Mouse (Mus musculus): Measurements from ENCODE around the gene Il31. TPM values are rescaled to one million over a fixed set of nuclear protein-coding genes. Genes with fewer than 3 reads are reported as not detected.
A peak's percentile ranks its signal among the peaks of the same experiment; 100 is the strongest.

The Il31 gene
- polyA plus RNA-seq, 1 experiment from 2014 or later: not detected

DNA sequence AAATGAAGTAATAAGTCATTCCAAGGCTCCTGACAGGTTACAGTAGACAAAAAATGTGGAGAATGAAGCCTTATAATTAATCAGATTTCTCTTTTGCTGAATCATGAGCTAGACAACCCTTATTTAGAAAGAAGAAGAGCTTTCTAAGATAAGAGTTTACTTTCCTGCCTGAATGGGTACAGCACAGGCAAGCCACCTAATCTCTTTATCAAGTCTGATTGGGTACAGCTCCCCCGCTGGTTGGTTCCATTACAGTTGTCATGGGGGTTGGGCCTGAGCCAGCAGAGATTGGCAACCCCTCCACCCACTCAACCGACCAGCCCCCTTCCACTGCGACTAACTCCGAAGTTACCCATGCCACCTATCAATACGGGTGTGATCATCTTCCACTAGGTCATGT, 27.9 kb downstream of the Il31 start:
- WGBS: 72% methylated on average over 5 of the region's 5 CpGs
- ATAC-seq (ENCODE audit: insufficient number of reproducible peaks, low FRiP score, low TSS enrichment, low read depth) (no peak), DNase-seq (ENCODE audit: low spot score) (no peak)
- H3K9ac ChIP-seq (ENCODE audit: low read length): no peak overlapping the region
- no peaks in the 10 kb centered on the region for H3K27me3 ChIP-seq (ENCODE audit: control insufficient read depth, insufficient read depth, low read length)
- H3K9me3 ChIP-seq (ENCODE audit: control insufficient read depth, low read length): no peaks in the 10 kb centered on the region
- H3K4me1 ChIP-seq (ENCODE audit: control insufficient read depth, insufficient read depth, low read length): no peaks in the 10 kb centered on the region
- no peak overlapping the region for H3K27ac ChIP-seq (replicated peaks; ENCODE audit: low read depth, low read length)
- H3K36me3 ChIP-seq (ENCODE audit: control insufficient read depth, insufficient read depth, low read length): no peaks in the 10 kb centered on the region
- H3K4me2 ChIP-seq (ENCODE audit: low read depth, severe bottlenecking): no peak overlapping the region
- no peak overlapping the region for H3K4me3 ChIP-seq (ENCODE audit: low read depth, low read length)

DNA sequence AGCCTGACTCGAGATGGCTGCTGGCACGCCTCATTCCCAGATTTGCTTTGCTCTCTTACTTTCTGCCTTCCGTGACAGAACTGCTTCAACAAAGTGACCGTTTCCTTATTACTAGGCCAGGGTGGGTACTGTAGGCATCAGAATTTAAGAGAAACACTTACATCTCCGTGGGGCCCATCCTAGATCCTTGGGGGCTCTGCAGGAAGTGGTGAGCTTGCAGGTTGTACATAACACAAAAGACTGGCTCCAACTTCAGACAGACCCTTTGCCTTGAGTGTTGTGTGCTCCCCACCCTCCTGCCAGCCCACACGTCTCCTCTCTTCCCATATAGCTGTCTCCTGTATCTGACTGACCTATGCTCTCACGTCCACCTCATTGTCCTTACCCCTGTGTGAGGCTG, 37.4 kb downstream of the Il31 start:
- 87% methylated on average over 7 of the region's 7 CpGs for WGBS
- no peak overlapping the region for H3K9ac ChIP-seq (ENCODE audit: low read length)
- no peaks in the 10 kb centered on the region for H3K4me1 ChIP-seq (ENCODE audit: control insufficient read depth, insufficient read depth, low read length)
- peaks cover 20% of the 10 kb centered on the region for H3K36me3 ChIP-seq (ENCODE audit: control insufficient read depth, insufficient read depth, low read length)
- no peaks in the 10 kb centered on the region for H3K9me3 ChIP-seq (ENCODE audit: control insufficient read depth, low read length)
- DNase-seq (ENCODE audit: low spot score) (no peak), ATAC-seq (ENCODE audit: insufficient number of reproducible peaks, low FRiP score, low TSS enrichment, low read depth) (no peak)
- no peak overlapping the region for H3K4me2 ChIP-seq (ENCODE audit: low read depth, severe bottlenecking)
- H3K27ac ChIP-seq (replicated peaks; ENCODE audit: low read depth, low read length): no peak overlapping the region
- H3K4me3 ChIP-seq (ENCODE audit: low read depth, low read length): no peak overlapping the region
- H3K27me3 ChIP-seq (ENCODE audit: control insufficient read depth, insufficient read depth, low read length): no peaks in the 10 kb centered on the region

DNA sequence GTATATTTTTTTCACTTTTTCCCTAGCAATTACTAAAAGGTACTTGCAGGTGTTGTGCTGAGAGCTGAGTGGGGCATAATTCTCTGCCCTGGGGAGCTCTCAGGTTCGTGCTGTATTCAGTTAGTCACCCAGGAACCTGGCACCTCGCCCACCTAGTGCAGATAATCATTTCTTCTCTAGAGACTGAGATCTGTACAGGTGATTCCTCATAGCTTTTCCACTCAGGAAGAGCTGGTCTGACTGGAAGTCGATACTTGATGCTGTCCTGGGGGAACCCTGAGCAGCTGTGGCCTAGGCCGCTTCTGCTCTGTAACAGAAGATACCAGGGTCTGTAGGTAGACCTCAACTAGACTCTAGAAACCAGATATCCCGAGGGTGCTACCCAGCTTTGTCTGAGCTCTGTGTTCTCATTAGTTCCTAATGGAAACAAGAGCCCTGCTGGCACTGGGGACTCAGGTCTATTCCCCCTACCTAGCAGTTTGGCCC, 44.4 kb downstream of the Il31 start:
- 93% methylated on average over 5 of the region's 5 CpGs for WGBS
- H3K4me2 ChIP-seq (ENCODE audit: low read depth, severe bottlenecking): no peak overlapping the region
- no peak for DNase-seq (ENCODE audit: low spot score)
- no peak overlapping the region for H3K27ac ChIP-seq (replicated peaks; ENCODE audit: low read depth, low read length)
- H3K4me1 ChIP-seq (ENCODE audit: control insufficient read depth, insufficient read depth, low read length): no peaks in the 10 kb centered on the region
- peaks cover 17% of the 10 kb centered on the region for H3K36me3 ChIP-seq (ENCODE audit: control insufficient read depth, insufficient read depth, low read length)
- no peaks in the 10 kb centered on the region for H3K27me3 ChIP-seq (ENCODE audit: control insufficient read depth, insufficient read depth, low read length)
- no peak overlapping the region for H3K4me3 ChIP-seq (ENCODE audit: low read depth, low read length)
- ATAC-seq (ENCODE audit: insufficient number of reproducible peaks, low FRiP score, low TSS enrichment, low read depth): no peak
- no peaks in the 10 kb centered on the region for H3K9me3 ChIP-seq (ENCODE audit: control insufficient read depth, low read length)
- H3K9ac ChIP-seq (ENCODE audit: low read length): no peak overlapping the region

DNA sequence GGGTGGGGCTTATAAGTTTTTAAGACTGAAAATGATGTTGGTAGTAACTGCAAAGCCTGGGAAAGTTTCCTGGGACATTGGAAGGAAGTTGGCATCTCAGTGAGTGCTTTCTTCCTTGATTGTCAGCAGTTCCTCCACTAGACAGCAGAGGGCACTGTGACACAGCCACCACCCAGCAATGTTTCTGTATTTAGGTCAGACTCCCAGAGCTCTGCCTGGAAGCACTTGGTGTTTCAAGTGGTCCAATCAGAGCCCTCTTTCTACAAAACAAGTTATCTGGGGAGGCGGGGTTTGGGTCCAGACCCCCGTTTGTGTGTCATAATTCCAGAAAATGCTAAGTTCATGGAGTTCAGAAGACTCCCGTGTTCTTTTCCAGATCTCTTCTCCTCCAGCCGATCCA, 45.2 kb downstream of the Il31 start:
- DNase-seq (ENCODE audit: low spot score) (peak; percentile 85), ATAC-seq (ENCODE audit: insufficient number of reproducible peaks, low FRiP score, low TSS enrichment, low read depth) (no peak)
- Histone ChIP-seq H3K4me2 (ENCODE audit: low read depth, severe bottlenecking) (no peak overlapping the region), H3K27ac (replicated peaks; ENCODE audit: low read depth, low read length) (no peak overlapping the region), H3K36me3 (ENCODE audit: control insufficient read depth, insufficient read depth, low read length) (peaks cover 12% of the 10 kb centered on the region), H3K4me1 (ENCODE audit: control insufficient read depth, insufficient read depth, low read length) (no peaks in the 10 kb centered on the region), H3K9ac (ENCODE audit: low read length) (no peak overlapping the region), H3K27me3 (ENCODE audit: control insufficient read depth, insufficient read depth, low read length) (no peaks in the 10 kb centered on the region), H3K9me3 (ENCODE audit: control insufficient read depth, low read length) (no peaks in the 10 kb centered on the region), H3K4me3 (ENCODE audit: low read depth, low read length) (no peak overlapping the region)
- 55% methylated on average over 4 of the region's 4 CpGs for WGBS

DNA sequence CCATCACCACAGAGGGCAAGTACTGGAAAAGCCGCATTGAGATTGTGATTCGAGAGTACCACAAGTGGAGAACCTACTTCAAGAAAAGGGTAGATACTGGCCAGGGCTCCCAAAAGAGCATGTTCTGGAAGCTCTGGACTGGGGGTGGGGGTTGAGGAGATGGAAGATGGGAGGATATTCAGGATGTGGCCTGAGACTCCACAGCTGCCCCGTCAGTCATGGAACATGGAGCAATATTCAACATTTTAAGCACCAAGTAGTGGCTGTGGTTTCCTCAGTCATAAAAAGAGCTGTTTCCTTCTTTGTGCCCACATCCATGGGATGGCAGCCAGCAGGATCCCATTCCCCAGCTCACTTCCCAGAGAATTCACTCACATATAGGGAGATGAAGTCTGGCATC, 47.0 kb downstream of the Il31 start:
- WGBS: 92% methylated on average over 3 of the region's 3 CpGs
- Histone ChIP-seq H3K4me1 (ENCODE audit: control insufficient read depth, insufficient read depth, low read length) (no peaks in the 10 kb centered on the region), H3K9ac (ENCODE audit: low read length) (no peak overlapping the region), H3K27ac (replicated peaks; ENCODE audit: low read depth, low read length) (no peak overlapping the region), H3K27me3 (ENCODE audit: control insufficient read depth, insufficient read depth, low read length) (no peaks in the 10 kb centered on the region), H3K4me3 (ENCODE audit: low read depth, low read length) (no peak overlapping the region), H3K36me3 (ENCODE audit: control insufficient read depth, insufficient read depth, low read length) (peaks cover 9% of the 10 kb centered on the region), H3K9me3 (ENCODE audit: control insufficient read depth, low read length) (no peaks in the 10 kb centered on the region), H3K4me2 (ENCODE audit: low read depth, severe bottlenecking) (no peak overlapping the region)
- ATAC-seq (ENCODE audit: insufficient number of reproducible peaks, low FRiP score, low TSS enrichment, low read depth) (no peak), DNase-seq (ENCODE audit: low spot score) (no peak)

DNA sequence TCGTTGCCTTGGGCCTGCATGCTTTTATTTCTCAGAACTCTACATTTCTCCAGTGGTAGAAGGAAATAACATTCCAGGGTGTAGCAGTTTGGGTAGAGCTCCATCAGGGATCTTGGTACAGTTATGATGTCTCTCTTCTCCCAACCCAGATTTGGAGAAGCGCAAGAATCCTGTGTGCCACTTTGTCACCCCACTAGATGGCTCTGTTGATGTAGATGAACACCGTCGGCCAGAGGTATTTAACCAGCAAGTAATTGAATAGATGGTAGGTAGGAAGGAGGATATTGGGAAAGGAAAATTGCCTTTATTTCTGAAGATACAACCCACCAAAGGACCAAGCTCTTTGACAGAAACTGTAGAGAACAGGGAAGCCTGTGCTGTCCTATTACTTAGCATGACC, 48.6 kb downstream of the Il31 start:
- WGBS: 77% methylated on average over 4 of the region's 4 CpGs
- no peaks in the 10 kb centered on the region for H3K4me1 ChIP-seq (ENCODE audit: control insufficient read depth, insufficient read depth, low read length)
- ATAC-seq (ENCODE audit: insufficient number of reproducible peaks, low FRiP score, low TSS enrichment, low read depth): no peak
- no peak overlapping the region for H3K27ac ChIP-seq (replicated peaks; ENCODE audit: low read depth, low read length)
- no peak overlapping the region for H3K9ac ChIP-seq (ENCODE audit: low read length)
- H3K9me3 ChIP-seq (ENCODE audit: control insufficient read depth, low read length): no peaks in the 10 kb centered on the region
- DNase-seq (ENCODE audit: low spot score): no peak
- no peak overlapping the region for H3K4me3 ChIP-seq (ENCODE audit: low read depth, low read length)
- no peak overlapping the region for H3K4me2 ChIP-seq (ENCODE audit: low read depth, severe bottlenecking)
- peaks cover 4% of the 10 kb centered on the region; the same call in 1 of the 2 replicates for H3K36me3 ChIP-seq (ENCODE audit: control insufficient read depth, insufficient read depth, low read length)
- H3K27me3 ChIP-seq (ENCODE audit: control insufficient read depth, insufficient read depth, low read length): no peaks in the 10 kb centered on the region

DNA sequence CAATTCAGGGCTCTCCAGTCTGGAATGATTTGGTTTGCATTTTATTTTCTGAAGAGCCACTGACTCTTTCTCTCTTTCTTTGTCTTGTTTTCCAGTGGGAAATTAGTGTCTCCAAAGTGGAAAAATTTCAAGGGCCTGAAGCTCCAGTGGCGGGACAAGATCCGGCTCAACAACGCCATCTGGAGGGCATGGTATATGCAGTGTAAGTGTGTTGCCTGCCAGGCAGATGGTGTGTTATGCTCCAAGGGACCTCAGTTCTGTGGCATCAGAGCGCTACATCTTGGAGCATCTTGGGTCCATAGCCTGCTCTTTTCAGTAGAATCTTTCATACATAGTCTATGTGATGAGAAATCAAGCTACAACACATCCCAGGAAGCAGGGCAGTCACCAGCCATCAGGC, 49.3 kb downstream of the Il31 start:
- Histone ChIP-seq H3K4me1 (ENCODE audit: control insufficient read depth, insufficient read depth, low read length) (no peaks in the 10 kb centered on the region), H3K4me2 (ENCODE audit: low read depth, severe bottlenecking) (no peak overlapping the region)
- 81% methylated on average over 4 of the region's 4 CpGs for WGBS

DNA sequence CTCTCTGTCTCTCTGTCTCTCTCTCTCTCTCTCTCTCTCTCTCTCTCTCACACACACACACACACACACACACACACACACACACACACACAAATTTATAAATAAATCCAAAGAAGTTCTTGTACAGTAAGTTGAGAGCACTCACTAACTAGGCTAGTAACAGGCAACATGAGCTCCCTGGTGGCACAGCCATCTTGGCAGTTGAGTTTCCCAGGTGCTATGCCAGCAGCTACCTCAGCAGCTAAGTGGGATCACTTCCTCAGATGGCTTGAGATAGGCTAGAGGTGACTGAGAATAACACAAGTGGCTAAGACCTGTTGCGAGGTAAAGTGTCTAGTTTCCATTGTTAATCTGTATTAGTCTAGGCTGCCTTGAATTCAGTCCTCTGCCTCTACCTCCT, 50.0 kb downstream of the Il31 start:
- Histone ChIP-seq H3K4me1 (ENCODE audit: control insufficient read depth, insufficient read depth, low read length) (no peaks in the 10 kb centered on the region), H3K27ac (replicated peaks; ENCODE audit: low read depth, low read length) (no peak overlapping the region), H3K4me3 (ENCODE audit: low read depth, low read length) (no peak overlapping the region), H3K9me3 (ENCODE audit: control insufficient read depth, low read length) (no peaks in the 10 kb centered on the region), H3K27me3 (ENCODE audit: control insufficient read depth, insufficient read depth, low read length) (no peaks in the 10 kb centered on the region), H3K4me2 (ENCODE audit: low read depth, severe bottlenecking) (no peak overlapping the region), H3K9ac (ENCODE audit: low read length) (no peak overlapping the region), H3K36me3 (ENCODE audit: control insufficient read depth, insufficient read depth, low read length) (0 out of 2 replicates have a peak, but pooled peaks cover 2% of the 10 kb centered on the region)
- ATAC-seq (ENCODE audit: insufficient number of reproducible peaks, low FRiP score, low TSS enrichment, low read depth) (no peak), DNase-seq (ENCODE audit: low spot score) (no peak)
- 100% methylated on average over 1 of the region's 1 CpGs for WGBS

More for the DNA sequence above, 49.3 kb downstream of the Il31 start:
- peaks cover 2% of the 10 kb centered on the region; the same call in 1 of the 2 replicates for H3K36me3 ChIP-seq (ENCODE audit: control insufficient read depth, insufficient read depth, low read length)
- H3K4me3 ChIP-seq (ENCODE audit: low read depth, low read length): no peak overlapping the region
- no peaks in the 10 kb centered on the region for H3K9me3 ChIP-seq (ENCODE audit: control insufficient read depth, low read length)
- no peaks in the 10 kb centered on the region for H3K27me3 ChIP-seq (ENCODE audit: control insufficient read depth, insufficient read depth, low read length)
- ATAC-seq (ENCODE audit: insufficient number of reproducible peaks, low FRiP score, low TSS enrichment, low read depth): no peak
- no peak for DNase-seq (ENCODE audit: low spot score)
- H3K27ac ChIP-seq (replicated peaks; ENCODE audit: low read depth, low read length): no peak overlapping the region
- no peak overlapping the region for H3K9ac ChIP-seq (ENCODE audit: low read length)

DNA sequence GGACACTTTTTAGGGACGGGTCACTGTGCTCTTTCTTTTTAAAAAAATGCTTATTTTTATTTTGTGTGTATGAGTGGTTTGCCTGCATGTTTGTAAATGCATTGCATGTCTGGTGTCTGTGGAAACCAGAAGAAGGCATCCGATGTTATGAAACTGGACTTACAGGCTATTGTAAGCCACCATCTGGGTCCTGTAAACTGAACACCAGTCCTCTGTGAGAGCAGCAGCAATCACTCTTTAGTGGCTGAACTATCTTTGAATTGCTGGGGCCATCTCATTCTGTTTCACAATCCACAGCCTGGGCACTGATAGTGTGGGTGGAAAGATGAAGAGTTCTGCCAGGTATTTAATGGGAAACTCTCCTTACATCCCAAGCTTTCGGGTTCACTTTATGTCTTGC, 50.9 kb downstream of the Il31 start:
- H3K36me3 ChIP-seq (ENCODE audit: control insufficient read depth, insufficient read depth, low read length): 0 out of 2 replicates have a peak, but pooled peaks cover 2% of the 10 kb centered on the region
- no peak for ATAC-seq (ENCODE audit: insufficient number of reproducible peaks, low FRiP score, low TSS enrichment, low read depth)
- no peaks in the 10 kb centered on the region for H3K4me1 ChIP-seq (ENCODE audit: control insufficient read depth, insufficient read depth, low read length)
- H3K4me2 ChIP-seq (ENCODE audit: low read depth, severe bottlenecking): no peak overlapping the region
- no peak overlapping the region for H3K27ac ChIP-seq (replicated peaks; ENCODE audit: low read depth, low read length)
- H3K9ac ChIP-seq (ENCODE audit: low read length): no peak overlapping the region
- DNase-seq (ENCODE audit: low spot score): no peak
- H3K9me3 ChIP-seq (ENCODE audit: control insufficient read depth, low read length): no peaks in the 10 kb centered on the region
- 91% methylated on average over 3 of the region's 3 CpGs for WGBS
- no peak overlapping the region for H3K4me3 ChIP-seq (ENCODE audit: low read depth, low read length)
- H3K27me3 ChIP-seq (ENCODE audit: control insufficient read depth, insufficient read depth, low read length): no peaks in the 10 kb centered on the region
